Mouse (Mus musculus): ENCODE measurements around the gene Kri1.
"Not testable (repeated sequence)": the region's sequence is repeated elsewhere in the genome, so short reads cannot be mapped to it uniquely, and the experiment has no call there.

Kri1 gene

GRCm38 (mm10) chr9:21287571-21288402, at the start of gene Kri1:
Gene Kri1 (minus strand): TSS chr9:21287969.
- DNase-seq (ENCODE audit: low spot score), result peak; percentile 98

GRCm38 (mm10) chr9:21336491-21336890, 48.7 kb upstream of the Kri1 start:
- DNase-seq (ENCODE audit: low spot score), result no peak

- no peak for DNase-seq (ENCODE audit: low spot score)
Measured at GRCm38 (mm10) chr9:21335391-21335790, 47.6 kb upstream of the Kri1 start.

- no peak for DNase-seq (ENCODE audit: low spot score)
Measured at GRCm38 (mm10) chr9:21334747-21335146, 47.0 kb upstream of the Kri1 start.

GRCm38 (mm10) chr9:21333523-21333922, 45.8 kb upstream of the Kri1 start:
- DNase-seq (ENCODE audit: low spot score), result no peak

GRCm38 (mm10) chr9:21332161-21333061, 44.6 kb upstream of the Kri1 start:
- no peak for DNase-seq (ENCODE audit: low spot score)

GRCm38 (mm10) chr9:21331365-21332140, 43.8 kb upstream of the Kri1 start:
- DNase-seq (ENCODE audit: low spot score), result no peak

GRCm38 (mm10) chr9:21329699-21330289, 42.0 kb upstream of the Kri1 start:
- no peak for DNase-seq (ENCODE audit: low spot score)

- DNase-seq (ENCODE audit: low spot score), result no peak
Measured at GRCm38 (mm10) chr9:21329041-21329440, 41.3 kb upstream of the Kri1 start.

GRCm38 (mm10) chr9:21328041-21328440, 40.3 kb upstream of the Kri1 start:
- peak; percentile 22 for DNase-seq (ENCODE audit: low spot score)

GRCm38 (mm10) chr9:21327569-21327968, 39.8 kb upstream of the Kri1 start:
- DNase-seq (ENCODE audit: low spot score), result no peak

GRCm38 (mm10) chr9:21324269-21324668, 36.5 kb upstream of the Kri1 start:
- no peak for DNase-seq (ENCODE audit: low spot score)

- not testable (repeated sequence) for DNase-seq (ENCODE audit: low spot score)
Measured at GRCm38 (mm10) chr9:21322917-21323297, 35.1 kb upstream of the Kri1 start.

GRCm38 (mm10) chr9:21322211-21322916, 34.6 kb upstream of the Kri1 start:
- DNase-seq (ENCODE audit: low spot score), result no peak

- DNase-seq (ENCODE audit: low spot score), result peak; percentile 56
Measured at GRCm38 (mm10) chr9:21321513-21321835, 33.7 kb upstream of the Kri1 start.

GRCm38 (mm10) chr9:21320619-21321512, 33.1 kb upstream of the Kri1 start, which contains the start of gene Slc44a2:
Gene Slc44a2 (plus strand): TSS chr9:21320698.
- peak; percentile 88 for DNase-seq (ENCODE audit: low spot score)

GRCm38 (mm10) chr9:21320280-21320618, 32.5 kb upstream of the Kri1 start:
- no peak for DNase-seq (ENCODE audit: low spot score)

- no peak for DNase-seq (ENCODE audit: low spot score)
Measured at GRCm38 (mm10) chr9:21319503-21319902, 31.7 kb upstream of the Kri1 start.

- DNase-seq (ENCODE audit: low spot score), result no peak
Measured at GRCm38 (mm10) chr9:21318792-21319191, 31.0 kb upstream of the Kri1 start.

- DNase-seq (ENCODE audit: low spot score), result no peak
Measured at GRCm38 (mm10) chr9:21316696-21317095, 28.9 kb upstream of the Kri1 start.

Data from spleen, adult 12 weeks (tissue).